Mouse (Mus musculus) spleen, adult 18-20 months (tissue): Measurements from ENCODE around the gene Myf5.

Source experiments
- DNase-seq, 2 experiments: peaks; one replicate each; pipeline ENCODE4 v3.0.0; 2022; ENCODE audit warnings: mixed read lengths in 2 of 2

Myf5 gene

DNA sequence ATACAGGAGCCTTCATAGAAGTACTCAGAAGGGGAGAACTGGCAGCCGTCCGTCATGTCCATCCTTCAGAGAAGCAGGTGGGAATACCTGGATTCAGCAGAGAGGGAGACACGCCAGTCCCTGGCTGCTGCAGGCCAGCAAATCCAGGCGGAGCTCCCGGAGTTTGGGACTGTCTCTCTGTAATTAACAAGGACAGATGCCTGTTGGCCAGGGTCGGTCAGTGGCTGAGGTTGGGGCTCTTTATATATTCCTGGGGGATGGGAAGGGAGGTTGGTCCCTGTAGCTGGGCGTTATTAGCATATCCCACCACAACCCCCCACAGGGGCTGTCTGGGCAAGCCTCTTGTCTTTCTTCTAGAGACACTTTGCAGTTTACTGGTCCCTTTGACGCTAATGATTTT lies at the start of gene Myf5:
Myf5 (minus strand) TSS at position 265 of the 400 bp plus-strand sequence.
- DNase-seq = no peak

GRCm38 (mm10) chr10:107528758-107529157 lies 42.8 kb upstream of the Myf5 start:
- no peak for DNase-seq

GRCm38 (mm10) chr10:107519216-107519615 lies 33.3 kb upstream of the Myf5 start:
- no peak for DNase-seq

DNA sequence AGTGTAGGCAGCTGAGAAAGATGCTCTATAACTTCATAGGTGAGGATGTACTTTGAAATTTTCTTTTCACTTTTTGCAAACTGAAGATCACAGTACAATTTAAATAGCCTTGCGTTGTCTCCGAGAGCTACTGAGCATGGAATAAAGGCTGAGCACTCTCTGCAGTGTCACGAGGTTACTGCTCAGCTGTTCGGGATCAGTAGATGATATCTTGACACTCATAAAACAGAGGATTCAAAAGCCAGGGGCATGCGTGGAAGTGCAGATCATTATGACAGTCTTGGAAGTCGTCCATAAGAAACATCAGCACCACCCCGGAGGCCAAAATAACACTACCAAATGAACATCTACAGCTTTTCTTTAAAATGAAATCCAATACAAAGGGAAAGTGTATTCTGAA lies 30.7 kb upstream of the Myf5 start:
- DNase-seq = no peak

DNA sequence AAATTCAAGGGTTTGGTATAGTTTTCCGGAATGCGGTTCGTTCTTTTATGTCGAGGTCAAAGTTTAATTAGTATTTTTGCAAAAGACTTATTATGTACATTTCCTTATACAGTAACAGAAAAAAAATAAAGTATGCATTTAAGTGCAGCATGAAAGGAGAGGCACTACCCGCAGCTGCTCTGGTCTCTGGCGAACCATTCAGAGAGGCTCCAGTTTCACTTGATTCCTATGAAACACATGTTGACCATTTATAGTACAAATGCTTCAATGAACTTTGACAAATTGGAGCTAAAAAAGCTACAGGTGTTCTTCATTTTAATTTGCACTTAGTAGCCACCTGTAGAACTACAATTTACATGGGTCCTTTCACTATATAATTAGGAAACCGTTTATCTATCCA lies 28.8 kb upstream of the Myf5 start:
- no peak for DNase-seq

DNA sequence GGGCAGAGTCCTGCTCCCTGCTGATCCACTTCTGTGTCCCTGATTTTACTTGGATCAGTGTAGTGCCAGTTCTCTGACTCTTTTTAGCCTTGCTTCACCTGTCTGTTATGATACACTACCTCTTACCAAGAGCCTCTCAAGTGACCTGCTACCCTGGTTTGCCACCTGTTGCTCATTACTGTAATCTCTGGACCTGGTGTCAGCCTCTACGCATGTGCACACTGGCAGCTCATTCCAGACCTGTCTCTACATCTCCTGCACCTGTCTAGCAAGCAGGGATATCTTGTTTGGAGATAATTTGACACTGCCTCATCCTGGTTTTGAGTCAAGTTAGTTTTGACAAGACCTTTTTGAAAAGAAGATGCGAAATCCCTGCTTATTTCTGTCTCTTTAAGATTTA lies 20.5 kb upstream of the Myf5 start:
- DNase-seq = no peak

- DNase-seq = no peak
These were observed 17.5 kb upstream of the Myf5 start for GRCm38 (mm10) chr10:107503430-107503829.

DNA sequence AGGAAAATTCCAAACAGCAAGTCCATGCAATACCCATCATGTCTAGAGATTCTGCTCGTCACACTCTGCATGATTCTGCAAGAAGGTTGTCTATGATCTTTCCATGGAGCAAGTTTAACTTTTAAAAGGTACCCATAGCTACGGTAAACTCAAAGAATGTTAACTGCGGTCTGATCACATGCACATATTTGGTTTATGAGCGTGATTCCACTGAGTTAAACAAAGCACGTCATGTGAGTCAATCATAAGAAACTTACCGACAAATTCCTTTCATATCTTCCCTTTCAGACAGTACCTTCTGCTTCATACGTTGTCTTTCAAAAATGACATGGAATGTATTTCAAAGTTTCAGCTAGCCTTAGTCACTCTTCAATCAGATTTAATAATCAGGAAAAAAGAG lies 16.3 kb upstream of the Myf5 start:
- DNase-seq = no peak

- DNase-seq = no peak
These were observed 13.7 kb upstream of the Myf5 start for GRCm38 (mm10) chr10:107499656-107500055.

DNA sequence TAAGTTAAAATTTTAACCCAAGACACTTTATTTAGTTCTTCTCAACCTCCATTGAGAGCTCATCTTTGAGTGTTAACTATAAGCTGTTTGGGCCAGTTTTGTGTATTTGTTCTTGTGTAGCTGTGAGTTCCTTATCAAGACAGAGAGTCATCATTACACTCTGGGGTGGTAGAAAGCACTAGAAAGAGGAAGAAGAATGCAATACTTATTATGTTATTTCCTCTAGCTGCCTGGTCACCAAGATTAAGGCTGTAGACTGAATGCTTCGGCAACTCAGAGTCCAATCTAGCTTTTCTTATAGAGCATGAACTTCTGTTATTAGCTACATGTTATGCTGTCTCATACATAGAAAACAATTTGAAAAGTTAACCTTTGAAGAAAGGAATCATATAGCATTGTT lies 10.5 kb upstream of the Myf5 start:
- DNase-seq = no peak

DNA sequence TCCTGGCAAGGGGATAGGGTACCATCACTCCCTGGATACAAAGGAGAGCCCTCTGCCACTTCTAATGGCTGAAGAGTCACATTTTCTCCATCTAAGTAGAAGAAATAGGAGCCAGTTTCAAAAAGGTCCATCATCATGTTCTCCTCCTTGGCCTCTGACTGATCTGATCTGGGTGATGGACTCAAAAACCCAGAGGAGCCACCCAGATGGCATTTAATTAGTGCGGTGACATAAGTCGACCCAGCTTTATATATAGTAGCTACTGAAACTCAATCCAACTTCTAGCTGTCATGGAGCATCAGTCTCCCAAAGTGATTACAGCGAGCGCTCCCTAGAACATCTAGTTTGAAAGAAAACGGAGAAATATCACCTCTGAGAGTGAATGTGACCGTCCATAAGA lies 8.6 kb upstream of the Myf5 start, which contains the start of gene Myf6:
Myf6 (minus strand) TSS at position 170 of the 400 bp plus-strand sequence.
- no peak for DNase-seq

- no peak for DNase-seq
These were observed 7.9 kb upstream of the Myf5 start for GRCm38 (mm10) chr10:107493580-107494474.

DNA sequence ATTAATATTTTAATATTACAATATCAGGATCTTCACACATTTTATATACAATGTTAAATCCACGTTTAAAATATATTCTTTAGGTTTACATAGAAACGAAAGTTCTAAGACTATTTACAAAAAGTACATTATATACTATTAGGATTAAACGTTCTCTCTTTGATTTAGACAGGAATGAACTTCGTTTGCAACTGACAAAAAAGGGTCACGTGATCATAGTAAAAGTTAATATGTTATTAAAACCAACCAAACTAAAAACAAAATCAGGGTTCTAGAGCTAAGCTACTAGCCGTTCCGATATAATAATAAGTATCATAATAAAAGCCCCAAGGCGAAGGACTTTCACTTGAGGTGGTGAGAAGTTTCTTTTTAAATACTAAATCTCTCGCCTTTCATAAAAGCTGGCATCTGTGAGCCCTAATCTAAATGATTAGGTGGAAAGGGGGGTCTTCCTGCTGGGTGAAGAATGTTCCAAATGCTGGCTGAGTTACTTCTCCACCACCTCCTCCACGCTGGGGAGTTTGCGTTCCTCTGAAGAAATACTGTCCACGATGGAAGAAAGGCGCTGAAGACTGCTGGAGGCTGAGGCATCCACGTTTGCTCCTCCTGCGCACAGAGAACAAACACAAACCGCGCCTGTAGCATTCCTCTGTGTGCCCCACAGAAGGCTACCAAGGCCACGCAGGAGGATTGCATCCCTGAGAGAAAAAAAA lies 7.1 kb upstream of the Myf5 start:
- no peak for DNase-seq

DNA sequence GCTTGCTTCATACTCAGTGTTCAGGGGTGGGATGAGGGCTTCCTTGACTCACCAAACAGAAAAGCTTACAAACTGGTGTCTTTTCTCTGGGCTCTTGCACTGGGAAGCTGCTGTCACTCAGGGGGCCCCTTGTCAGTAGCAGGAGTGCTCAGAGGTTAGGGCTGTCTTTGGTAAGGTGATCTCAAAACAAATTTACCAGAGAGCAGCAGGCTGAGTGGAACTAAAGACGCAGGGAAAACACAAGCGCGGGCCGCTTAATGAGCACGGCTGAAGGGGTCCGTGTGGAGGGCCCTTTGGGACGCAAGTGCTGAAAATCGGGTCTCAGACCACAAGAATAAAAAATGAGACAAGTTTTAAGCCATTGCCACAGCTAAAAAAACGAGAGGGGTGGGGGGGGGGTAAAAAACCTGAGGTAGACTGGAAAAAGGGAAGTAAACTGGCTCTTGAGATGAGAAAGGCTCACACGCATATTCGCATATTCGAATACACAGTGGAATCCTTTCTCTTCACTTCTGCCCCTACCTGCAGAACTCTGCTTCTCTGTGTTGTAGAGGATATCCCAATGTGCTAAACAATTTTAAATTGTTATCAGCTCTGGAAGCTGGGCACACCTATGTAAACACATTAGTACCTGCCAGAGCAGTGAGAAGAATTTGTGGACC lies 2.9 kb upstream of the Myf5 start:
- DNase-seq = no peak

- DNase-seq = no peak
These were observed 836 bp upstream of the Myf5 start for GRCm38 (mm10) chr10:107486770-107487169.

DNA sequence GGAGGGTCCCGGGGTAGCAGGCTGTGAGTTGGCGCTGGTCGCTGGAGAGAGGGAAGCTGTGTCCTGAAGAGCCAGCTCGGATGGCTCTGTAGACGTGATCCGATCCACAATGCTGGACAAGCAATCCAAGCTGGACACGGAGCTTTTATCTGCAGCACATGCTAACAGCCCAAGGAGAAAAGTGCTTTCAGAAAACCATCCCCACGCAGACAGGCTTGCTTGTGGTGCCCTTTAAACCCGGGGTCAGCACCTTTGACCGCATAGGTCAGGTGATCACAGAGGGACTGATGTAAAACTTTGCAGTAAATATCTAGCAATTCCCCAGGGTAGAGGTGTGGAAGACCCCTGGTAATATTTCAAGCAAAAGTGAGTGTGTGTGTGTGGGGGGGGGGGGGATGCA lies 1.9 kb downstream of the Myf5 start:
- DNase-seq = no peak

DNA sequence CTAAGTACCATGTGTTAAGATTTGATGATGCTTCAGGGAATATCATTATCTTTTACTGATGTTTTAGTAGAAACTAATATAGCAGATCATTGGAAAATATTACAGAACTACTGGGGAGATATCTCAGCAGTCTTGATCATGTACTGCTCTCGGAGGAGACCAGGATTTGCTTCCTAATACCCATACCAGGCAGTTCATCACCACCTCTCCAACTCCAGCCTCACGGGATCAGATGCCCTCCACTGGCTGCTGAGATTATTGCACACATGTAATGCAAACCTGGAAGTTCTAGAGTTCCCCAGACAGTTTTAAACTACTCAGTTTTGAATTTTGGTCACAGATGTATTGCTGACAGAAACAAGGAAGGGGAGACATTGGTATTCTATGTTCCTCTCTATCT lies 12.4 kb downstream of the Myf5 start:
- no peak for DNase-seq

DNA sequence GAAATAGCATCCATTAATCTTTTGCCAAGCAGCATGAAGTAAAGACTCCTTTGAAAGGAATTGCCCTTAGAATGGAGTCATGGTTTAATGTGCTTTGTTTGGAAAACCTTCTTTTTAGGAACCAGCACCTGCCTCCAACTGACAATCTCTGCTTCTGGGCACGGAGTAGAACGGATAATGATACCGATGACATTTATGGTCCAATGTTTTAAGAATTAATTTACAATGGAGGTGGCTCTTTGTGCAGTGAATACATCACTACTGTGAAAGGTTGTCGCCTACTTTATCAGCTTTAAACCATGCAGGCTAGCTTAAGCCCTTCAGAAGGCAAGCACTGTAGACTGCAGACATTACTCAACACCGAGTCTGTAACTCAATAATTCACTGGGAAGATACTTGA lies 14.2 kb downstream of the Myf5 start:
- DNase-seq = no peak

GRCm38 (mm10) chr10:107467819-107468218 lies 18.1 kb downstream of the Myf5 start:
- no peak for DNase-seq

DNA sequence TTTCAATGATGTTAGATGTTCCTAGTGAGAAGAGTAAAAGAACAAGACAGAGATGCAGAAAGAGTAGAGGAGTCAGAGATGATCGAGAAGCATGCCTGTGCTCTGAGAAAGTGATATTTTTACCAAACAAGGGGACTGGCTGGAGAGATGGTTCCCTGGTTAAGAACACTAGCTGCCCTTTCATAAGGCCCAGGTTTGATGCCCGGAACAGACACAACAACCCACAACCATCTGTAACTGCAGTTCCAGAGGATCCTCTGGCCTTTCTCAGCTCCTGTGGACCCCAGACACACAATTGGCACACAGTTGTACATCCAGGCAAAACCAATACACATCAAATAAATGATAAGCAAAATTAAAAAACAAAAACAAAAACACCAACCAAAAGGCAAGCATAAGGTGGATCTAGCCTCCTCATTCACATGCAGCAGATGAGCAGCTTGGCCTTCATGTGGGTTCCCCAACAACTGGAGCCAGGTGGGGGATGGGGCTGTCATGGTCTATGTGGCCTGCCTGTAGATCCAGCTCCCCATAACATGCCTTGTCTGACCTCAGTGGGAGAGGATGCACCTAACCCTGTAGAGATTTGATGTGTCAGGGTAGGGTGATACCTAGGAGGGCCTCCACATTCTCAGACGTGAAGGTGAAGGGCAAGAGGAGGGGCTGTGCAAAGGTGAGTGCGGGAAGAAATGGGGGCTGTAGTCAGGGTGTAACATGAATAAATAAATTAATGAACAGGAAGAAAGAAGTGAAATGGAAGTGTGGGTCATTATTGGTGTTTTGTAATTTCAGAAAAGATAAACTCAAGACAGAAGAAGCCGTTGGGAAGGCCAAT lies 36.2 kb downstream of the Myf5 start:
- DNase-seq = no peak

GRCm38 (mm10) chr10:107442781-107443180 lies 43.2 kb downstream of the Myf5 start:
- no peak for DNase-seq

GRCm38 (mm10) chr10:107436967-107437366 lies 49.0 kb downstream of the Myf5 start:
- no peak for DNase-seq
